Mouse (Mus musculus): ENCODE results near the gene Lgi2. TPM values are rescaled to one million over a fixed set of nuclear protein-coding genes. Genes with fewer than 3 reads are reported as not detected.

Lgi2 gene
- polyA plus RNA-seq, 1 experiment from 2014 or later = 3.8 TPM

- Histone ChIP-seq H3K27me3 (replicated peaks) (no peaks in the 10 kb centered on the region), H3K4me3 (no peak overlapping the region), H3K9ac (no peak overlapping the region), H3K4me1 (replicated peaks) (no peaks in the 10 kb centered on the region), H3K27ac (ENCODE audit: poor library complexity, severe bottlenecking) (no peak overlapping the region), H3K36me3 (no peaks in the 10 kb centered on the region), H3K4me2 (no peak overlapping the region), H3K9me3 (replicated peaks) (peaks cover 21% of the 10 kb centered on the region)
- no peak for ATAC-seq (ENCODE audit: insufficient number of reproducible peaks, low FRiP score)
- WGBS = 50% methylated on average over 1 of the region's 1 CpGs
These were observed 6.3 kb upstream of the Lgi2 start for GRCm38 (mm10) chr5:52572572-52572971.

DNA sequence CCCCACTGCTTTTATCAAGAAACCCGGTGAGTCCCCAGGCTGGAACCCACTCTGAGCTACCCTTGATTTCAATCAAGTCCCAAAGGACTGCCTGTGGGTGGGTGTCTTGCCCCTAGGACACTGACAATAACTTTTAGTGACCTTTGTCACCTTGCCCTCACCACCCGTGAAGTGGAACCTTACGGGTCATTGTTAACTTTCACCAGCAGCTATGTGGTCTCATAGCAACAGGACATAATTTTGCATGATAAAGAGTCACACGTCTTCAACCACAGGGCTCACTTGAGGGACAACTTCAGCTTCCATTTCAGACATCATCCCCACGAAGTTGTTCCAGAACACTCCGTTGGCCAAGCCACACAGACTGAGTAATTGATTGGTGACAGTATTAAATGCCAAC lies 4.5 kb upstream of the Lgi2 start:
- H3K9me3 ChIP-seq (replicated peaks) = peaks cover 21% of the 10 kb centered on the region
- H3K36me3 ChIP-seq = no peaks in the 10 kb centered on the region
- no peak overlapping the region for H3K4me2 ChIP-seq
- no peak overlapping the region for H3K27ac ChIP-seq (ENCODE audit: poor library complexity, severe bottlenecking)
- 55% methylated on average over 6 of the region's 6 CpGs for WGBS
- H3K27me3 ChIP-seq (replicated peaks) = no peaks in the 10 kb centered on the region
- ATAC-seq (ENCODE audit: insufficient number of reproducible peaks, low FRiP score) = no peak
- no peak overlapping the region for H3K9ac ChIP-seq
- H3K4me3 ChIP-seq = no peak overlapping the region
- no peaks in the 10 kb centered on the region for H3K4me1 ChIP-seq (replicated peaks)

DNA sequence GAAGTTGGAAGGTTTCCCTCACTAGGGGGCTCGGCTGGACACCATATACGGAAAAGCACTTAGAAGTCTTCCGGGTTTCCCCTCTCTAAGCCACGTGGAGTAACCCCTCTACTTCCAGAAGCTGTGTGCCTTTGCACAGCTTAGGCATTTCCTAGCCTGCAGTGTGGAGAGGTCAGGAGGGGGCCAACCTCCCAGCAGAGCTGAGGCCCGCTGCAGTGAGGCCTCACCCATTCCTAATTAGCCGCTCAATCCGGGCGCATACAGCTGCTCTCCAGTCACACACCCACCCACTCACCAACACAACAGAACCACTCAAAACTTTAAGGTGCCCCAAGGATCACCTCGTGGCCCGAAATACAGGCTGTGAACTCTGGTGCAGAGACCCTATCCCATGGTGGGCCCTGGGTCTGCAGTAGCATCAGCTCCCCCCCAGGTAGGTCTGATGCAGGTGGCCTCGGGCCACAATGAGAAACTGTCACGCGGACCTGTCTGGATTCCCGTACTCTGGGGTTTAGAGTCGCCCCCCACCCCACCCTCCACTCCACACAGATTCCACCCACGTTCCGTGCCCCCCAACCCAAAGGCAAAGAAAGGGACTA lies 949 bp downstream of the Lgi2 start:
- Histone ChIP-seq H3K27ac (ENCODE audit: poor library complexity, severe bottlenecking) (no peak overlapping the region), H3K9ac (peak overlapping the region; percentile 82), H3K9me3 (replicated peaks) (peaks cover 7% of the 10 kb centered on the region), H3K27me3 (replicated peaks) (peaks cover 15% of the 10 kb centered on the region), H3K4me3 (peak overlapping the region; percentile 72), H3K4me1 (replicated peaks) (no peaks in the 10 kb centered on the region; the same call in none of the 2 replicates), H3K36me3 (no peaks in the 10 kb centered on the region), H3K4me2 (peak overlapping the region; percentile 93)
- WGBS = 3% methylated on average over 14 of the region's 17 CpGs
- ATAC-seq (ENCODE audit: insufficient number of reproducible peaks, low FRiP score) = peak; percentile 36

DNA sequence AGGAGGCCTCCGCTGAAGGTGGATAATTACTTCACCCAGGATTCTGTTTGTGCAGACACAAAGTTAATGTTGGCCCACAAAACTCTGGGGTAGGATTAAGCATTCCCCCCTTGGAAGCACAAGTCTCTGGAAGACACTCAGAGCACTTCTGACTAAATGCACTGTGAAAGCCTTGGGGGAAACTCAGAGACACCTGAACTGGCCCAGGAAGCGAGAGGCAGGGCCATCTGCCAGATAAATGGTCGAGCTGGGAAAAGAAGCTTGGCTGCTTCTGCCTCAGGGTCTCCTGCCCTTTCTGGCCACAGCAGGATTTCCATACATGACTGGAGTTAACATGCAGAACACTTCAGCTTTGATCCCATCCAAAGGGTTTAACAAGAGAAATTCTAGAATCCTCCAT lies 1.9 kb downstream of the Lgi2 start:
- H3K9me3 ChIP-seq (replicated peaks) = peaks cover 7% of the 10 kb centered on the region
- 56% methylated on average over 3 of the region's 3 CpGs for WGBS
- peaks cover 15% of the 10 kb centered on the region for H3K27me3 ChIP-seq (replicated peaks)
- no peak overlapping the region for H3K27ac ChIP-seq (ENCODE audit: poor library complexity, severe bottlenecking)
- H3K9ac ChIP-seq = no peak overlapping the region
- no peaks in the 10 kb centered on the region for H3K36me3 ChIP-seq
- H3K4me3 ChIP-seq = no peak overlapping the region
- H3K4me2 ChIP-seq = peak overlapping the region; percentile 93; the same call in 1 of the 2 replicates
- ATAC-seq (ENCODE audit: insufficient number of reproducible peaks, low FRiP score) = no peak
- no peaks in the 10 kb centered on the region; the same call in none of the 2 replicates for H3K4me1 ChIP-seq (replicated peaks)

GRCm38 (mm10) chr5:52560240-52560639 lies 6.0 kb downstream of the Lgi2 start:
- H3K9me3 ChIP-seq (replicated peaks) = no peaks in the 10 kb centered on the region
- ATAC-seq (ENCODE audit: insufficient number of reproducible peaks, low FRiP score) = no peak
- no peaks in the 10 kb centered on the region; the same call in 1 of the 2 replicates for H3K4me1 ChIP-seq (replicated peaks)
- no peak overlapping the region for H3K4me3 ChIP-seq
- H3K36me3 ChIP-seq = no peaks in the 10 kb centered on the region
- 68% methylated on average over 8 of the region's 8 CpGs for WGBS
- H3K9ac ChIP-seq = no peak overlapping the region
- H3K27ac ChIP-seq (ENCODE audit: poor library complexity, severe bottlenecking) = no peak overlapping the region
- no peak overlapping the region for H3K4me2 ChIP-seq
- H3K27me3 ChIP-seq (replicated peaks) = peaks cover 15% of the 10 kb centered on the region

DNA sequence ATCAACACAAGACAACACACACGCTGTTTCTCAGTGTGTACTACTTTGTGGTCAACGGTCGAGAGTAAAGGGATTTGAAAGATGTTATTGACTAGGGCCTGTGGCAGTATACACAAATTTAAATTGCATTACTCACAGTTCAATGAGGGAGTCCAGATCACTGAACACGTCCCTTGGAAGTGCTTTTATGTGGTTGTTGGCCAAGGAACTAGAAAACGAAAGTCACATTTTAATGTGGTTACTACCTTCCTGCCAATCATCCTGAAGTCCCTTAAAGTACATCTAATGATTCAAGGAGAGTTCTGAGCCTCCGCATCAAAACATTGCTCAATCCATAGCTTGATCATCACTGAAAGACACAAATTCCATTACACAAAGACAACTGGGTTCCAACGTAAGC lies 10.7 kb downstream of the Lgi2 start:
- ATAC-seq (ENCODE audit: insufficient number of reproducible peaks, low FRiP score) = no peak
- no peaks in the 10 kb centered on the region for H3K27me3 ChIP-seq (replicated peaks)
- no peak overlapping the region for H3K4me3 ChIP-seq
- H3K4me1 ChIP-seq (replicated peaks) = peaks cover 8% of the 10 kb centered on the region
- H3K9me3 ChIP-seq (replicated peaks) = no peaks in the 10 kb centered on the region
- WGBS = 82% methylated on average over 7 of the region's 7 CpGs
- no peak overlapping the region for H3K4me2 ChIP-seq
- H3K9ac ChIP-seq = no peak overlapping the region
- no peaks in the 10 kb centered on the region for H3K36me3 ChIP-seq
- H3K27ac ChIP-seq (ENCODE audit: poor library complexity, severe bottlenecking) = no peak overlapping the region

DNA sequence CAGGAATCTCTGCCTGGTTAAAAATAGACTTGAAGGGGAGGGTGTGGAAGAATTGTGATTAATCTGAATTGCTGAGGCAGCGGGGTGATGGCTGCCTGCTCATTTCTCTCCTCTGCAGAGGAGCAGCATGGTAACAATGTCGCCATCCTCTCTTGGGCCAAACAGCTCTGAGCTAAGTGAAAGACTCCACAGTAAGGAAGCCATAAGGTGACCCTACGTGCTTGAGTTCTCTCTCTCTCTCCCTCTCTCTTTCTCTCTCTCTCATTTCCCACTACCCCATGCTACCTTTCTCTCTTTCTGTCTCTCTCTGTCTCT lies 15.0 kb downstream of the Lgi2 start:
- ATAC-seq (ENCODE audit: insufficient number of reproducible peaks, low FRiP score) = no peak
- Histone ChIP-seq H3K9ac (no peak overlapping the region), H3K9me3 (replicated peaks) (no peaks in the 10 kb centered on the region), H3K4me1 (replicated peaks) (peaks cover 8% of the 10 kb centered on the region), H3K4me3 (no peak overlapping the region), H3K36me3 (no peaks in the 10 kb centered on the region), H3K27me3 (replicated peaks) (no peaks in the 10 kb centered on the region), H3K27ac (ENCODE audit: poor library complexity, severe bottlenecking) (no peak overlapping the region), H3K4me2 (no peak overlapping the region)
- 43% methylated on average over 3 of the region's 3 CpGs for WGBS

DNA sequence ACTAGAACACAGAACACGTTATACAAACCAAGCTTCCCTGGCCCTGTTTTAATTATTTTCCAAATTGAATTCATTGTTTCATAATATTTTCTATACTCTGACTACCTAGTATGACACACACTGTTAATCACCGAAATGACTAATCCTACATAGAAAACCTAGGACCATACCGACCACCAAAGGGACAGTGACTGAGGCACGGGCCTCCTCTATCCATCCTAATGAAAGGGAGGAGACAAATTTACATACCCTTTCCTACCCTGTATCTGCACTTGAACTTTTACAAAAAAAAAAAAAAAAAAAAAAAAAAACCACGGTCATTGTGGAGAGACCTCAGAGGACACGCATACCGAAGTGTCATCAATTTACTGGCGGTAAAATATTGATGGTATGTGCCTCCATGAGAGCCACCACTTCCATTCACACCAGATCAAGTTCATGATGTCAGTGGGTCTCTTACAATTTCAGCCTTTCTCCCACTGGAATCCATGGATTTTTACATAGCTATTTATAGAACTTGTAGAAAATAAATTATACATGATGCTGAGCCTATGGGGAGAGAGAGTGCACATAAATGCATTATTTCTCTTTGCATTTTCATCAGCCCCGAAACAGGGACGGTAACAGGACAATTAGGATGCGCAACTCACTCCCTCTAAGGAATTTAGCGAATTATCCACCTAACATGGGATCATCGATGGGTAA lies 15.5 kb downstream of the Lgi2 start:
- Histone ChIP-seq H3K4me2 (no peak overlapping the region), H3K9me3 (replicated peaks) (no peaks in the 10 kb centered on the region)
- WGBS = 81% methylated on average over 13 of the region's 13 CpGs

DNA sequence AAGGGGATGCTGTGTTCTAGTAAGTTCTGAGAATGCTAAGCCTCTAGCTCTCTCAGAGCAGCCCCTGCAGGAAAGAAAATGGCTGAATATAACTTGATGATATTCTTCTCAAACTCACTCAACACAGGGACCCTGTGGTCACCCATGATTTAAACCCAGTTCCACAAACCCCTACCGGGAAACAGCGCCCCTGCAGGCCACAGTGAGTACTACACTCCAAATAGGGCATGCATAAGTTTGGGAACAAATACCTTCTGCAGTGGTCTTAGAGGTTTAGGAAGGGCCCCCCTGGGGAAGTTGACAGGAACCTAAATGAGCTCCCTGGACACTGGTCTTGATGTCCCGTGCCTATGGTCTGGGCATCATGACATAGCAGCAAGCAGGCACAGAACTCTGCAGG lies 19.3 kb downstream of the Lgi2 start:
- H3K4me3 ChIP-seq = no peak overlapping the region
- 41% methylated on average over 3 of the region's 3 CpGs for WGBS

More for the DNA sequence above, 15.5 kb downstream of the Lgi2 start:
- no peak for ATAC-seq (ENCODE audit: insufficient number of reproducible peaks, low FRiP score)
- Histone ChIP-seq H3K27me3 (replicated peaks) (no peaks in the 10 kb centered on the region), H3K27ac (ENCODE audit: poor library complexity, severe bottlenecking) (no peak overlapping the region), H3K36me3 (no peaks in the 10 kb centered on the region), H3K9ac (no peak overlapping the region), H3K4me3 (no peak overlapping the region), H3K4me1 (replicated peaks) (peaks cover 8% of the 10 kb centered on the region)

DNA sequence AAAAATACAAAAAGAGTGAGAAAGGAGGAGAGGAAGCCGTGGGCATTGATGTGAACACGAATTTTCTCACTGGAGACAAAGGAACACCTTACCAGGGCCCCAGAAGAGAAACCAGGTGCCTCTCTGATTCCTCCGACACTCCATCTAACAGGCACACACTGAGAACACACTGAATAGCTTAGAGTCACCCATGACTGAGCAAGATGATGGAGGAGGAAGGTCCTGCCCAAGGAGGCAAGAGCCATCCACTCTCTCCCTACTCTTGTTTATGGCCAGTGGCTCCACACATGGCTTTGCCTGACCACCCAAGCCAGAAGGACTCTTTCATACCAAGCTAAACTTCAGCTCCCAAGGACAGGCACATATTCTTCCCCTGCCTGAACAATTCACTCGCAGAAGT lies 22.5 kb downstream of the Lgi2 start:
- H3K36me3 ChIP-seq = no peaks in the 10 kb centered on the region
- no peak overlapping the region for H3K4me3 ChIP-seq
- 84% methylated on average over 4 of the region's 4 CpGs for WGBS
- H3K27ac ChIP-seq (ENCODE audit: poor library complexity, severe bottlenecking) = no peak overlapping the region
- no peaks in the 10 kb centered on the region for H3K27me3 ChIP-seq (replicated peaks)
- no peak for ATAC-seq (ENCODE audit: insufficient number of reproducible peaks, low FRiP score)
- no peaks in the 10 kb centered on the region for H3K4me1 ChIP-seq (replicated peaks)
- H3K9me3 ChIP-seq (replicated peaks) = no peaks in the 10 kb centered on the region
- no peak overlapping the region for H3K9ac ChIP-seq
- no peak overlapping the region for H3K4me2 ChIP-seq

More for the DNA sequence above, 19.3 kb downstream of the Lgi2 start:
- no peak overlapping the region for H3K9ac ChIP-seq
- no peak for ATAC-seq (ENCODE audit: insufficient number of reproducible peaks, low FRiP score)
- no peaks in the 10 kb centered on the region for H3K9me3 ChIP-seq (replicated peaks)
- H3K4me1 ChIP-seq (replicated peaks) = peaks cover 8% of the 10 kb centered on the region
- no peaks in the 10 kb centered on the region for H3K36me3 ChIP-seq
- H3K27me3 ChIP-seq (replicated peaks) = no peaks in the 10 kb centered on the region
- H3K27ac ChIP-seq (ENCODE audit: poor library complexity, severe bottlenecking) = no peak overlapping the region
- H3K4me2 ChIP-seq = no peak overlapping the region

DNA sequence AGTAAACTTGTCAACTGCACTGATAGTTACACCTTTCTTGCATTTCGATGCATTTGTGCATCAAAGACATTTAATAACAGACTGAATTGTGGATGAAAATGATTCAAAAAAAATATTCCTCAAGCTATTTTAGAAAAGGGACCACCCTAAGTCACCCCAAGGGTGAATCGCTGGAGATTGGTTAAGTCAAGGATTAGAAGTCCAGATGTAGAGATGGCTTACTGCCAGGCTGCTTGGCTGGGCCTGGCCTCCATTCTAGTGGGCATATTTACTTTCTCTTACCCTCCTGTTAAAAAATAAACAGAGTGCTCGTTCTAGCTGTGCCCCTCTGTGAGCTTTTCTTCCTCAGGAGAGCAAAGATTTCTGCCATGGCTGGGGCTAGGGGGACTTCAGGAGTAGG lies 26.1 kb downstream of the Lgi2 start:
- H3K4me1 ChIP-seq (replicated peaks) = peaks cover 8% of the 10 kb centered on the region
- no peaks in the 10 kb centered on the region for H3K27me3 ChIP-seq (replicated peaks)
- 53% methylated on average over 3 of the region's 3 CpGs for WGBS

DNA sequence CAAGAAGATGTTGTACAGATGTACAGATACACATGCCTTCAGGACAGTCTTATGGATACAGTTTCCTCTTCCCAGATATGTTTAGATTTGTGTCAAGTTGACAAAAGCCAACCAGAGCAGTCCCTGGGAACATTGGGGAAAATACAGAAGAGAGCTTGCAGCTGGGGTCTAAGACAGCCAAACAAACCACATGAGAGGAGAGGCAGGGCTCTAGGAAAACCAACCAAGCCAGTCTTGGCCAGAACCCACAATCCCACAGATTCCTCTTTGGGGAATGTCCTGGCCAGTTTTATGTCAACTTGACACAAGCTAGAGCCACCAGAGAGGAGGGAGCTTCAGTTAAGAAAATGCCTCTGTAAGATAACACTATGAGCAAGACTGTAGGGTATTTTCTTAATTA lies 26.8 kb downstream of the Lgi2 start:
- ATAC-seq (ENCODE audit: insufficient number of reproducible peaks, low FRiP score) = no peak
- H3K9ac ChIP-seq = no peak overlapping the region
- H3K4me2 ChIP-seq = no peak overlapping the region
- H3K4me1 ChIP-seq (replicated peaks) = peaks cover 16% of the 10 kb centered on the region
- no peaks in the 10 kb centered on the region for H3K27me3 ChIP-seq (replicated peaks)
- H3K36me3 ChIP-seq = no peaks in the 10 kb centered on the region
- H3K9me3 ChIP-seq (replicated peaks) = no peaks in the 10 kb centered on the region
- H3K27ac ChIP-seq (ENCODE audit: poor library complexity, severe bottlenecking) = no peak overlapping the region
- H3K4me3 ChIP-seq = no peak overlapping the region

More for the DNA sequence above, 26.1 kb downstream of the Lgi2 start:
- H3K4me2 ChIP-seq = no peak overlapping the region
- H3K4me3 ChIP-seq = no peak overlapping the region
- no peaks in the 10 kb centered on the region for H3K9me3 ChIP-seq (replicated peaks)
- H3K27ac ChIP-seq (ENCODE audit: poor library complexity, severe bottlenecking) = no peak overlapping the region
- no peaks in the 10 kb centered on the region for H3K36me3 ChIP-seq
- ATAC-seq (ENCODE audit: insufficient number of reproducible peaks, low FRiP score) = no peak
- H3K9ac ChIP-seq = no peak overlapping the region

Data from heart, embryonic 12.5 days (tissue).